Mouse (Mus musculus) gastrocnemius, postnatal 36 days (tissue): ENCODE data around the gene Pou2f1. TPM values are rescaled to one million over a fixed set of nuclear protein-coding genes. Genes with fewer than 3 reads are reported as not detected.

Experiments
- DNase-seq, 2 experiments: peaks; one replicate each; pipeline ENCODE4 v3.0.0; 2022
- intact Hi-C: fragments of 180-260 bp; cut with DNase I; formaldehyde crosslinking; loops from one replicate; pipeline ENCODE4 v1.15.1; 2025
- total RNA-seq, 2 experiments: library from RNA; stranded (reverse); gene quantifications; 2 replicates each; pipeline ENCODE4 v1.2.3; 2021

Gene Pou2f1
- total RNA-seq, 2 experiments from 2014 or later = 6.4 to 7.9 TPM

GRCm38 (mm10) chr1:165908806-165909205 is 93.7 kb downstream of the Pou2f1 start:
- no peak for DNase-seq
- intact Hi-C loops = no loop called here

DNA sequence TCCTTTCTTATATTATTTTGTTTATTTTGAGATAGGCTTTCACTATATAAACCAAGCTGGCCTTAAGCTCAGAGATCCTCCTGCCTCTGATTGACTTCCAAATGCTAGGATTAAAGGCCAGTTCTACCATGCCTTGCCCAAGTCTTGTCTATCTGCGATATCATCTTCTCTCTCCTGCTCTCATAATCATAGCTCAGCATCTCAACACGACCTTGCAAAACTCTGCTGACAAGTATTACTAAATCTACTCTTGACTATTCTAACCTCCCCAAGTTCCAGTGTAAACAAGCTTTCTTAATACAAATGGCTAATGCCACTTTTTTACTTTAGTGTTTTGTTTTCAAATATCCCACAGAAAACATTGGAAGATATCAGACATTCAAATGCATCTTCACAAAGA is 94.3 kb downstream of the Pou2f1 start:
- DNase-seq = no peak
- intact Hi-C loops = no loop called here

- intact Hi-C loops = no loop called here
- no peak for DNase-seq
Observed at GRCm38 (mm10) chr1:165903596-165903995, 98.9 kb downstream of the Pou2f1 start.

- intact Hi-C loops = no loop called here
- DNase-seq = no peak
Observed at GRCm38 (mm10) chr1:165891686-165892085, 110.8 kb downstream of the Pou2f1 start.

GRCm38 (mm10) chr1:165882146-165882900 is 120.2 kb downstream of the Pou2f1 start:
- DNase-seq = no peak
- intact Hi-C loops = no loop called here

- no peak for DNase-seq
- intact Hi-C loops = no loop called here
Observed at GRCm38 (mm10) chr1:165878751-165879150, 123.7 kb downstream of the Pou2f1 start.

GRCm38 (mm10) chr1:165875520-165876284 is 126.8 kb downstream of the Pou2f1 start:
- intact Hi-C loops = no loop called here

GRCm38 (mm10) chr1:165874645-165875044 is 127.8 kb downstream of the Pou2f1 start:
- no peak for DNase-seq
- intact Hi-C loops = no loop called here

More at GRCm38 (mm10) chr1:165875520-165876284, 126.8 kb downstream of the Pou2f1 start:
- DNase-seq = no peak

GRCm38 (mm10) chr1:165868659-165869058 is 133.8 kb downstream of the Pou2f1 start:
- no peak for DNase-seq
- intact Hi-C loops = no loop called here

DNA sequence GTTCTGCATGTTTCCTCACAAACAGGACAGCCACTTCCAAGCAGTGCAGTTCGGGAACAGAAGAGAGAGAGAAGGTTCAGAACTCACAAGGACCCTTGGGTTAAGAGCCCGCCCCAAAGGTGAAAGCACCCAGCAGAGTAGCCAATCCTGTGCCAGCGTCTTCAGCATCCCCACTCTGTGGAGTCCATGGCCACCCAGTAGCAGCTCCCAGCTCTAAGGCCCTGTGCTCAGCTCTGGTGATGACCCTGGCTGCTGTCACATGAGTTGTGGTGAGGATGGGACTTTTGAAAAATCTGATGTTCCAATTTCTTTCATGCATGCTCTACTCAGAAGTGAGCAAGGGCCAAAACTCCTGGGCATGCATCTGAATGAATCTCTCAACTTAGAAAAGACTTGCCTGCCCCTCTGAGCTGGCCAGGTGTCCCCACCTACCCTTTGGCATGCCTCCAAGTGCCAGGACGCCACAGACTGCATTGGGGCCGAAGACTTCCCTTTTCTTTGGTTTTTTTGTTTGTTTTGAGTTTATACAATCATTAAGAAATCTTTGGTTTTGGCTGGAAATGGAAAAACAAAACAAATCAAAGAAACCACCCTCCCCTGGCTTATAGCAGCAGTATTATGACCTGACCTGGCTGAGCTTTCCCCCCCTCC is 135.7 kb downstream of the Pou2f1 start:
- intact Hi-C loops = no loop called here
- no peak for DNase-seq

GRCm38 (mm10) chr1:165864864-165865795 is 137.3 kb downstream of the Pou2f1 start:
- DNase-seq = no peak
- intact Hi-C loops = no loop called here

DNA sequence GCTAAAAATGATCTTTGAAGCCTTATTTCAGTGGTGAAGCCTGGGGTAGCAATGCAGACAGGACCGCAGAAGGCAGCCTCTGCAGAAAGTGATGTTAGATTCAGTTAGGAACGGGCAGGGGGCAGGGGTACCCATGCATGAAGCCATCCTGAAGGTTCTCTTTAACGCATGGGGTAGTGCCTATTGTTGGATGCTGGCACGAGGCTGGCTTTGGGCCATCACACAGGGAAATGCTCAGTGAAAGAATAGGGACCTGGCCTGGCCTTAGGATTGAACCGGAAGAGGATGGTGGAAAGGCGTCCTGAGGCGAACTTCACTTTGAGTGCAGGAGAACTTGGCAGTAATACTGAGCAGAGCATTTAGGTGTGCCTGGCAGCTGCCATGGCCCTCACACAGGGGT is 140.4 kb downstream of the Pou2f1 start:
- intact Hi-C loops = no loop called here
- no peak for DNase-seq

DNA sequence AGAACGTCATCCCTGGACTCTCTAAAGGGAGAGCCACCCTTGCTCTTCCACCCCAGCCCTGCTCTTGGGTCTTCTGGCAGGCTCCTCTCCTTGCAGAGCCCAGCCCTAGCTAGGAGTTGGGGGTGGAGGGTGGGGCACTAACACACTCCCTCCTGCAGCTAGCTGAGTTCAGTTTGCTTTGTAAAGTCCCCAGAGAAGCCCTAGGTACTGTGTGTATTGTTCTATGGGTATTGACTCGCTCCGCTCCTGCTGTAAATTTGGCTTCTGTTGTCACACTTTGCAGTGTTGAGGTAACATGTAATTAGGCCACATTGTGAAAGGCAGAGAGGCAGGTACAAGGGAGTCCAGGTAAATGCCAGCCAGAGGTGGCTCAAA is 141.3 kb downstream of the Pou2f1 start:
- DNase-seq = no peak
- intact Hi-C loops = no loop called here

GRCm38 (mm10) chr1:165860373-165861234 is 141.9 kb downstream of the Pou2f1 start:
- DNase-seq = no peak
- intact Hi-C loops = no loop called here

- DNase-seq = no peak
- intact Hi-C loops = no loop called here
Observed at GRCm38 (mm10) chr1:165858356-165858755, 144.1 kb downstream of the Pou2f1 start.

DNA sequence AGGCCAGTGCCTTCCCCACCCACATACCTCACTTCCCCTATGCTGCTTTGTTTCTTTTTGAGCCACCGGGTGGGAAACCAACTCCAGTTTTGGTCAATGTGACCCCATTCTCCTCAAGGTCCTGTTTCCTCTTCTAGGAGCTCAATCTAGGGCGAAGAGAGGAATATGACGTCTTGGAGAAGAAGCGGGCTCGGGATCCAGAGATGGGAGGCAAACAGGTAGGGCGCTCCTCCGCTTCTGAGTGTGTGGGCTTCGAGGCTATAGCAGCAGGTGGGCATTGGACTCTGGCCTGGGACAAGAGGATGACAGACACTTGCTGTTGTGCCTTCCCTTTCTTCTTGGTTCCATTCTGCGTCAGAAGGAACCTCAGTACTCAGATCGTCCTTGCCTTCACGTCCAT is 145.2 kb downstream of the Pou2f1 start:
- intact Hi-C loops = loop anchor here (2.0 kb wide), 3 partner anchors 74 to 298 kb away; no protein-coding TSS in a partner anchor
- DNase-seq = no peak

DNA sequence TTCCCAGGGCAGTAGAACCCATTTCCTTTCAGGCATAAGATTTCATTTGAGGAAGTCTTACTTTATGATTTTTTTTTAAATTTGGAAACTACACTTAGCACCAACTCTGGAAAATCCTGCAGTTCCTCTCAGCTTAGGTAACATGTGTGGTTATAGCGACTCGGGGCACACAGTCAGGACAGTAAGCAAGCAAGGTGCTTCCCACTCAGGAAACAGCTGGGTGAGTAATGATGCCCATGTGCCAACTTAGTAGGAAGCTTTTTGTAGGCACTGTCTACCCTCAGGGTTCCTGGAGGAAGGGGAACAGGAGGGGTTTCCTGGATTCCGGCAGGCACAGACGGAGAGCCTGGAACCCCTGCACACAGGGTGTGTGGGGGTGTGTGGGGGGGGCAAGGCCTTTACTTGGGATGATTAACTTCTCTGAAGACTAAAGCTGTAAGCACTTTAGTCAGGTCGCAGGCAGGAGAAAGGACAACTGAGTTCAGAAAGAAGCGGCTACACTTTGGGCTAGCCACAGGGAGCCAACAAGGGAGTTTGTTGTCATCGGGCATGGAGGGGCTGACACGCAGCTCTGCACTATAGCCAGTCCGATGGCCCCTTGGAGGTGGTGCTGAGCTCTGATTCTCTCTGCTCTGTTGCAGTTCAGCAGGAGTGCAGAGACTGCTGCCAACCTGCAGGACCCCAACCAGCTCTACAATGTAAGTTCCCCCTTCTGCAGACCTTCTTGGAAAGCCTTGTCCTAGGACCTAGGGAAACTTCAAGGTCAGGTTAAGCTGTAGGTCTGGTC is 146.5 kb downstream of the Pou2f1 start:
- intact Hi-C loops = loop anchor here (2.0 kb wide), 3 partner anchors 73 to 299 kb away; no protein-coding TSS in a partner anchor
- DNase-seq = no peak

- intact Hi-C loops = no loop called here
- DNase-seq = peak; percentile 57 to 60
Observed at GRCm38 (mm10) chr1:165853729-165854420, 148.6 kb downstream of the Pou2f1 start.
